Mouse (Mus musculus): ENCODE data around the gene Iqcf4. TPM values are rescaled to one million over a fixed set of nuclear protein-coding genes. Genes with fewer than 3 reads are reported as not detected.

Gene Iqcf4
- total RNA-seq, 2 experiments from 2014 or later: not detected

- DNase-seq (ENCODE audit: extremely low spot score in 1 of 2, low spot score in 1 of 2): no peak
These were observed 50.9 kb downstream of the Iqcf4 start for GRCm38 (mm10) chr9:106519909-106520308.

GRCm38 (mm10) chr9:106519433-106519832, 51.4 kb downstream of the Iqcf4 start:
- no peak for DNase-seq (ENCODE audit: extremely low spot score in 1 of 2, low spot score in 1 of 2)

Other genes with a start within 250 kb of the Iqcf4 start
- gene Dusp7, start 202.4 kb downstream of the Iqcf4 start, total RNA-seq (2021): 10 to 100 TPM; 82.4 to 91.1 TPM
- 100 to 1,000 TPM; 262 to 288 TPM for gene Rpl29, start 141.5 kb downstream of the Iqcf4 start, total RNA-seq (2021)
- 10 to 100 TPM; 12.6 to 13.1 TPM for gene Acy1, start 132.7 kb downstream of the Iqcf4 start, total RNA-seq (2021)
- gene Abhd14b, start 123.5 kb downstream of the Iqcf4 start, total RNA-seq (2021): 10 to 100 TPM in 1 of 2 experiments, 1 to 10 TPM in 1; 9.9 to 12.6 TPM
- gene Abhd14a, start 123.3 kb downstream of the Iqcf4 start, total RNA-seq (2021): 10 to 100 TPM; 38.2 to 41.5 TPM
- gene Pcbp4, start 117.7 kb downstream of the Iqcf4 start, total RNA-seq (2021): 100 to 1,000 TPM; 178 to 202 TPM
- gene Gpr62, start 105.1 kb downstream of the Iqcf4 start, total RNA-seq (2021): 10 to 100 TPM; 14.0 to 14.7 TPM
- gene Rrp9, start 95.0 kb downstream of the Iqcf4 start, total RNA-seq (2021): 10 to 100 TPM; 30.9 to 34.9 TPM
- 1 to 10 TPM; 3.2 to 4.7 TPM for gene Parp3, start 94.0 kb downstream of the Iqcf4 start, total RNA-seq (2021)
- gene Iqcf1, start 71.0 kb downstream of the Iqcf4 start, total RNA-seq (2021): not detected
- not detected for gene Iqcf5, start 56.4 kb downstream of the Iqcf4 start, total RNA-seq (2021)
- not detected for gene Iqcf3, start 9.4 kb downstream of the Iqcf4 start, total RNA-seq (2021)
- not detected for gene Iqcf6, start 55.6 kb upstream of the Iqcf4 start, total RNA-seq (2021)
- gene Grm2, start 85.1 kb upstream of the Iqcf4 start, total RNA-seq (2021): 10 to 100 TPM; 63.9 to 84.0 TPM
- gene Tex264, start 114.9 kb upstream of the Iqcf4 start, total RNA-seq (2021): 100 to 1,000 TPM; 102 to 104 TPM
- gene Rad54l2, start 218.2 kb upstream of the Iqcf4 start, total RNA-seq (2021): 10 to 100 TPM; 14.2 to 17.6 TPM

Measured in layer of hippocampus, postnatal 25 days (tissue).